Mouse (Mus musculus) cerebellum, postnatal 4 days (tissue): Measurements from ENCODE around the gene Ankrd34c.

Source experiments
- DNase-seq, 2 experiments: peaks; one replicate each; pipeline ENCODE4 v3.0.0; 2022; ENCODE audit warnings: low spot score in 2 of 2, mixed read lengths in 1 of 2

Ankrd34c gene

DNA sequence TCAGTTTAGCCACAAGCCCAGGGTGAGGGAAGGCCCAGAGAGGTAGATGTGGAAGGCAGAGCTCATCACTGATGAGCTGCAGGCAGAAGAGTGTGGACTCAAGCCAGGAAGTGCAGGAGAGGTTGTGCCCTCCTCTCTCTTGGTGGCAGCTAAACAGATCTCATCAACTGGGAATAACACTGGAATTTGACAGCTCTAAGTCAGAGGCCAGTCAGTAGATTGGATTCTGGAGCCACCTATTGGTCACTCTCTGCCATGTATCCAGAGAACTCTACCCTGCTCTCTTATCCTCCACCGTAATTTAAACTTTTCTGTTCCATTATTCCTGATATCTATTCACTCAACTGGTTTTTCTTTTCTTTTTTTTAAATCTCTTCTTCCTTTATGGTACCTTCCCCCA, 59.3 kb downstream of the Ankrd34c start:
- peak in 1 of 2 experiments; percentile 26 for DNase-seq
